Mouse (Mus musculus): ENCODE data around the gene B4galnt1.

DNA sequence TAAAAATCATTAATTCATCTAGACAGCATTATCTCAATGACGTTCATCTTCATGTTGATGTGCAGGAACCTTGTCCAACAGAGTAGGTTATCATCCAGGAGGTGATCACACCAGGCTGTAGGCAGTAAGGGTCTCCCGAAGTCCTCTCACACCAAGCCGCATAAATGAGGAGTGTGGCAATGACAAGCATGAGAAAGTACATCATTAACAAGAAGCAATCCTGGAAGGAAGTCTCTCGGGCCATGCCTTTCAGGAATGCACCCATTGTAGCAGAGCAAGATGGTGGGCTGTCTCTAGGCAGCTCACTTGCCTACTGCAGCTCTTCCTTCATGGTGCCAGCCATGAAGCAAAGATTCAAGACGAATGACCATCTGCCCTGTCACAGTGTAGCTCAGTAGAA is 10.4 kb upstream of the B4galnt1 start:
- TF ChIP-seq POLR2A (IDR thresholded peaks at IDR 0.05; ENCODE audit: borderline replicate concordance, control insufficient read depth, low read depth, low read length) (no peak), CTCF (IDR thresholded peaks at IDR 0.05; ENCODE audit: control insufficient read depth, insufficient read depth, low read length) (no peak)

Data from bone marrow, adult 2 months (tissue).